Mouse (Mus musculus): Measurements from ENCODE around the gene Ssu72.
"Not testable (repeated sequence)": the region's sequence is repeated elsewhere in the genome, so short reads cannot be mapped to it uniquely, and the experiment has no call there.

Gene Ssu72

GRCm38 (mm10) chr4:155703425-155703929 is 1.1 kb upstream of the Ssu72 start:
- no peak for DNase-seq

GRCm38 (mm10) chr4:155705592-155705929 is 961 bp downstream of the Ssu72 start:
- no peak for DNase-seq

GRCm38 (mm10) chr4:155708582-155708981 is 4.0 kb downstream of the Ssu72 start:
- no peak for DNase-seq

GRCm38 (mm10) chr4:155708988-155709387 is 4.4 kb downstream of the Ssu72 start:
- DNase-seq = no peak

GRCm38 (mm10) chr4:155710521-155711252 is 6.1 kb downstream of the Ssu72 start:
- no peak for DNase-seq

GRCm38 (mm10) chr4:155721668-155722083 is 17.1 kb downstream of the Ssu72 start:
- peak in 1 of 2 experiments; percentile 13 for DNase-seq

- DNase-seq = no peak
These were observed 23.4 kb downstream of the Ssu72 start for GRCm38 (mm10) chr4:155727993-155728392.

GRCm38 (mm10) chr4:155733267-155733666 is 28.7 kb downstream of the Ssu72 start:
- DNase-seq = no peak

GRCm38 (mm10) chr4:155734350-155734941 is 29.8 kb downstream of the Ssu72 start, which contains the start of gene Tmem240:
Tmem240 (plus strand) TSS chr4:155734800.
- peak; percentile 84 to 85 for DNase-seq

GRCm38 (mm10) chr4:155734951-155735702 is 30.5 kb downstream of the Ssu72 start:
- peak; percentile 32 to 39 for DNase-seq

GRCm38 (mm10) chr4:155735788-155736187 is 31.2 kb downstream of the Ssu72 start:
- DNase-seq = peak in 1 of 2 experiments; percentile 8

GRCm38 (mm10) chr4:155736421-155736820 is 31.8 kb downstream of the Ssu72 start:
- no peak for DNase-seq

GRCm38 (mm10) chr4:155738262-155738661 is 33.7 kb downstream of the Ssu72 start:
- no peak for DNase-seq

- no peak for DNase-seq
These were observed 34.6 kb downstream of the Ssu72 start for GRCm38 (mm10) chr4:155739152-155739551.

GRCm38 (mm10) chr4:155739741-155740636 is 35.4 kb downstream of the Ssu72 start:
- DNase-seq = no peak

GRCm38 (mm10) chr4:155740681-155741080 is 36.1 kb downstream of the Ssu72 start:
- not testable (repeated sequence) for DNase-seq

- DNase-seq = no peak
These were observed 38.1 kb downstream of the Ssu72 start for GRCm38 (mm10) chr4:155742684-155743083.

- DNase-seq = no peak
These were observed 39.9 kb downstream of the Ssu72 start for GRCm38 (mm10) chr4:155744474-155744873.

GRCm38 (mm10) chr4:155745136-155745535 is 40.5 kb downstream of the Ssu72 start:
- no peak for DNase-seq

GRCm38 (mm10) chr4:155746036-155746548 is 41.5 kb downstream of the Ssu72 start:
- DNase-seq = no peak

GRCm38 (mm10) chr4:155746575-155747490 is 42.2 kb downstream of the Ssu72 start:
- no peak for DNase-seq
